Mouse (Mus musculus) CH12.LX (cell line): Measurements from ENCODE around the gene Gm45208. TPM values are rescaled to one million over a fixed set of nuclear protein-coding genes. Genes with fewer than 3 reads are reported as not detected.

Experiments used
- polyA plus RNA-seq: library from polyadenylated mRNA; unstranded; fragments of >175 nt; gene quantifications from 2 replicates; pipeline ENCODE4 v1.2.1, GENCODE M21; 2012; ENCODE audit warnings: low read depth; ENCODE audit not compliant: insufficient read length
- total RNA-seq, 2 experiments: library from RNA; depleted of rRNA; stranded (reverse); fragments of 300-350 nt in 1 of 2; fragments of >200 nt in 1 of 2; gene quantifications; 2 replicates each; pipeline ENCODE4 v1.2.3; 2012 to 2014

Gene Gm45208
- total and polyA plus RNA-seq, 3 experiments: 0.47 to 13.0 TPM; not detected in 1

Other genes starting within 250 kb of the Gm45208 start
Only the 20 nearest of the 25 such genes appear.
- 0.38 and 0.55 TPM in 2 replicates for gene Foxp3, start 148.6 kb upstream of the Gm45208 start, total RNA-seq (2012; rRNA removed)
- gene Foxp3, start 148.6 kb upstream of the Gm45208 start, total RNA-seq (2014; rRNA removed): not detected in 2 replicates
- gene Foxp3, start 148.6 kb upstream of the Gm45208 start, polyA plus RNA-seq: 0.21 and 0.40 TPM in 2 replicates
- 0.29 and 0.51 TPM in 2 replicates for gene Ppp1r3f, start 148.0 kb upstream of the Gm45208 start, total RNA-seq (2012; rRNA removed)
- 0.13 TPM in 1 of 2 replicates, not detected in the other for gene Ppp1r3f, start 148.0 kb upstream of the Gm45208 start, total RNA-seq (2014; rRNA removed)
- 0.16 and 0.57 TPM in 2 replicates for gene Ppp1r3f, start 148.0 kb upstream of the Gm45208 start, polyA plus RNA-seq
- 32.4 and 34.7 TPM in 2 replicates for gene Ccdc22, start 116.7 kb upstream of the Gm45208 start, total RNA-seq (2012; rRNA removed)
- gene Ccdc22, start 116.7 kb upstream of the Gm45208 start, total RNA-seq (2014; rRNA removed): 24.4 and 26.0 TPM in 2 replicates
- 23.9 and 26.2 TPM in 2 replicates for gene Ccdc22, start 116.7 kb upstream of the Gm45208 start, polyA plus RNA-seq
- gene Cacna1f, start 115.2 kb upstream of the Gm45208 start, total RNA-seq (2012; rRNA removed): 0.17 and 0.21 TPM in 2 replicates
- gene Cacna1f, start 115.2 kb upstream of the Gm45208 start, total RNA-seq (2014; rRNA removed): not detected in 2 replicates
- gene Cacna1f, start 115.2 kb upstream of the Gm45208 start, polyA plus RNA-seq: 0.07 TPM in 1 of 2 replicates, not detected in the other
- gene Syp, start 83.8 kb upstream of the Gm45208 start, total RNA-seq (2012; rRNA removed): 0.80 and 1.2 TPM in 2 replicates
- gene Syp, start 83.8 kb upstream of the Gm45208 start, total RNA-seq (2014; rRNA removed): 0.27 TPM in 2 replicates
- gene Syp, start 83.8 kb upstream of the Gm45208 start, polyA plus RNA-seq: 0.65 and 0.74 TPM in 2 replicates
- gene Prickle3, start 65.0 kb upstream of the Gm45208 start, total RNA-seq (2012; rRNA removed): 3.9 and 4.5 TPM in 2 replicates
- 2.2 and 2.3 TPM in 2 replicates for gene Prickle3, start 65.0 kb upstream of the Gm45208 start, total RNA-seq (2014; rRNA removed)
- 12.5 and 13.7 TPM in 2 replicates for gene Prickle3, start 65.0 kb upstream of the Gm45208 start, polyA plus RNA-seq
- 163 and 183 TPM in 2 replicates for gene Plp2, start 50.9 kb upstream of the Gm45208 start, total RNA-seq (2012; rRNA removed)
- 144 and 173 TPM in 2 replicates for gene Plp2, start 50.9 kb upstream of the Gm45208 start, total RNA-seq (2014; rRNA removed)
- gene Plp2, start 50.9 kb upstream of the Gm45208 start, polyA plus RNA-seq: 207 and 247 TPM in 2 replicates
- gene Magix, start 41.0 kb upstream of the Gm45208 start, total RNA-seq (2012; rRNA removed): 0.13 TPM in 1 of 2 replicates, not detected in the other
- not detected in 2 replicates for gene Magix, start 41.0 kb upstream of the Gm45208 start, total RNA-seq (2014; rRNA removed)
- gene Magix, start 41.0 kb upstream of the Gm45208 start, polyA plus RNA-seq: not detected in 2 replicates
- 14.6 and 16.8 TPM in 2 replicates for gene Gpkow, start 25.1 kb upstream of the Gm45208 start, total RNA-seq (2012; rRNA removed)
- gene Gpkow, start 25.1 kb upstream of the Gm45208 start, total RNA-seq (2014; rRNA removed): 6.6 and 9.3 TPM in 2 replicates
- gene Gpkow, start 25.1 kb upstream of the Gm45208 start, polyA plus RNA-seq: 32.2 and 35.3 TPM in 2 replicates
- gene Wdr45, start 7.9 kb upstream of the Gm45208 start, total RNA-seq (2012; rRNA removed): 13.9 and 21.4 TPM in 2 replicates
- gene Wdr45, start 7.9 kb upstream of the Gm45208 start, total RNA-seq (2014; rRNA removed): 19.4 and 24.1 TPM in 2 replicates
- gene Wdr45, start 7.9 kb upstream of the Gm45208 start, polyA plus RNA-seq: 18.0 and 21.7 TPM in 2 replicates
- gene Praf2, start 6.2 kb downstream of the Gm45208 start, total RNA-seq (2012; rRNA removed): 41.8 and 49.1 TPM in 2 replicates
- gene Praf2, start 6.2 kb downstream of the Gm45208 start, total RNA-seq (2014; rRNA removed): 25.7 and 26.9 TPM in 2 replicates
- 40.5 and 40.6 TPM in 2 replicates for gene Praf2, start 6.2 kb downstream of the Gm45208 start, polyA plus RNA-seq
- gene Ccdc120, start 28.7 kb downstream of the Gm45208 start, total RNA-seq (2012; rRNA removed): 3.6 and 6.9 TPM in 2 replicates
- 3.5 and 4.4 TPM in 2 replicates for gene Ccdc120, start 28.7 kb downstream of the Gm45208 start, total RNA-seq (2014; rRNA removed)
- 6.9 and 9.0 TPM in 2 replicates for gene Ccdc120, start 28.7 kb downstream of the Gm45208 start, polyA plus RNA-seq
- gene Tfe3, start 40.3 kb downstream of the Gm45208 start, total RNA-seq (2012; rRNA removed): 12.9 and 15.9 TPM in 2 replicates
- gene Tfe3, start 40.3 kb downstream of the Gm45208 start, total RNA-seq (2014; rRNA removed): 6.7 and 8.3 TPM in 2 replicates
- 26.0 TPM in 2 replicates for gene Tfe3, start 40.3 kb downstream of the Gm45208 start, polyA plus RNA-seq
- 25.5 and 27.1 TPM in 2 replicates for gene Gripap1, start 67.5 kb downstream of the Gm45208 start, total RNA-seq (2012; rRNA removed)
- gene Gripap1, start 67.5 kb downstream of the Gm45208 start, total RNA-seq (2014; rRNA removed): 15.7 and 19.9 TPM in 2 replicates
- gene Gripap1, start 67.5 kb downstream of the Gm45208 start, polyA plus RNA-seq: 49.4 and 53.1 TPM in 2 replicates
- gene Kcnd1, start 100.0 kb downstream of the Gm45208 start, total RNA-seq (2012; rRNA removed): 0.38 and 0.51 TPM in 2 replicates
- gene Kcnd1, start 100.0 kb downstream of the Gm45208 start, total RNA-seq (2014; rRNA removed): 0.57 and 0.63 TPM in 2 replicates
- gene Kcnd1, start 100.0 kb downstream of the Gm45208 start, polyA plus RNA-seq: 3.1 and 3.4 TPM in 2 replicates
- 46.6 and 67.8 TPM in 2 replicates for gene Otud5, start 119.1 kb downstream of the Gm45208 start, total RNA-seq (2012; rRNA removed)
- gene Otud5, start 119.1 kb downstream of the Gm45208 start, total RNA-seq (2014; rRNA removed): 58.0 and 61.5 TPM in 2 replicates
- 92.7 and 101 TPM in 2 replicates for gene Otud5, start 119.1 kb downstream of the Gm45208 start, polyA plus RNA-seq
- 102 and 177 TPM in 2 replicates for gene Pim2, start 156.0 kb downstream of the Gm45208 start, total RNA-seq (2012; rRNA removed)
- 91.7 and 119 TPM in 2 replicates for gene Pim2, start 156.0 kb downstream of the Gm45208 start, total RNA-seq (2014; rRNA removed)
- gene Pim2, start 156.0 kb downstream of the Gm45208 start, polyA plus RNA-seq: 146 and 171 TPM in 2 replicates
- 28.8 and 30.6 TPM in 2 replicates for gene Slc35a2, start 161.8 kb downstream of the Gm45208 start, total RNA-seq (2012; rRNA removed)
- 15.2 and 21.2 TPM in 2 replicates for gene Slc35a2, start 161.8 kb downstream of the Gm45208 start, total RNA-seq (2014; rRNA removed)
- 25.5 and 26.4 TPM in 2 replicates for gene Slc35a2, start 161.8 kb downstream of the Gm45208 start, polyA plus RNA-seq
- gene Pqbp1, start 177.0 kb downstream of the Gm45208 start, total RNA-seq (2012; rRNA removed): 94.3 and 103 TPM in 2 replicates
- 96.6 and 101 TPM in 2 replicates for gene Pqbp1, start 177.0 kb downstream of the Gm45208 start, total RNA-seq (2014; rRNA removed)
- 119 and 130 TPM in 2 replicates for gene Pqbp1, start 177.0 kb downstream of the Gm45208 start, polyA plus RNA-seq
- gene Timm17b, start 177.1 kb downstream of the Gm45208 start, total RNA-seq (2012; rRNA removed): 37.6 and 38.8 TPM in 2 replicates
- 25.8 and 33.1 TPM in 2 replicates for gene Timm17b, start 177.1 kb downstream of the Gm45208 start, total RNA-seq (2014; rRNA removed)
- gene Timm17b, start 177.1 kb downstream of the Gm45208 start, polyA plus RNA-seq: 75.9 and 76.7 TPM in 2 replicates